Mouse (Mus musculus) kidney, adult 2 months (tissue): ENCODE measurements around the gene Atp8a1.

Source experiments
- CTCF ChIP-seq: fragments of 200-500 bp; conservative IDR thresholded peaks from 2 replicates; pipeline ENCODE4 v1.5.1; 2011; ENCODE audit warnings: low read depth, mild to moderate bottlenecking, control low read depth, low read length, moderate library complexity, mixed read lengths; ENCODE audit not compliant: insufficient read depth, insufficient read length
- POLR2A ChIP-seq: fragments of 200-500 bp; IDR thresholded peaks from one replicate; pipeline ENCODE4 v1.6.1; 2011; ENCODE audit warnings: low read depth, low read length, control low read depth

DNA sequence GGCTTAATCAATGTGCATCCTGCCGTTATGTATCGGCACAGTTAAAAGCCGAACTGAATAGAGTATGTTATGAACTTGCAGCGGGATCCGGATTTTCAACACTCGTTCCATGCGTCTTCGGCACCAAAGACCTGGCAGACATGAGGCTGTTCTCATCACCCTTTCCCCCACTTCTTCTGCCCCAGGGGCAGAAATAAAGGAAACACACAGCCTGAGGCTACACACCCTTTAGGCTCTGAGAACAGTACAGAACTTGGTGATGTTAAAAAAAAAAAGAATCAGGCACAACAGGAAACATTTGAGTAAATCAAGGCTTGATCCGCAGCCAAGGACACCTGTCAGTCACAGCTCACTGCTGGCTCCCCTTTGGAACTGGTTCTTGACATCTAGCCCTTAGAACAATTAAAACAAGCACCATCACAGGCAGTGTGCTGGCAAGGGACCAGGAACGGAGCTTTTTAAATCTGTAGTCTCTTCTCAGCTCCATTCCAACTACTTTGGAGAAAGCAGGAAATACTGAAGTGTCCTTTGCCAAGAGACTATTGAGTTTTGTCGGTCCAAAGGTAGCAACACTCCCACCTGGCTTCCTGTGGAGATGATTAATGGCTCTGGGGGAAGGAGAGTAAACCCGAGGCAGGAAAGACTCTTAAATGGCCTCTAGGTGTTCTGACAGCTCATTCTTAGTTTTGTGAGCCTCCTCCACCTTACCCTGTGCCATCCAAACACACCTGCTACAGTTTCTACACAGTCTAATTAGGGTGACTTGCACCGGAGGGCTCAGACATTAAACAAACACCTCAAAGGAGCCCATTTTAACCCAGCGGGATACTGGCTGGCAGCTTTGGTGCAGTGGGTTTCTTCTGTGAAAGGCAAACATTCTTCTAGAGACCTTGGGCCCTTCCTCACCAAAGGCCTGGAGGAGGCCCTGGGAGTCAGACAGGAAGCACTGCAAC lies 50.0 kb downstream of the Atp8a1 start:
- TF ChIP-seq POLR2A (no peak), CTCF (no peak)
